Mouse (Mus musculus) right cerebral cortex, postnatal 14 days (tissue): ENCODE measurements at regions not wholly inside any gene's neighbourhood (a gene's known extent, or its start where the extent isn't known, plus 50 kb on each side); places are given as distances from the start of the nearest gene placed in this dataset.

ENCODE experiments used
- DNase-seq: peaks from one replicate; pipeline ENCODE4 v3.0.0; 2022

DNA sequence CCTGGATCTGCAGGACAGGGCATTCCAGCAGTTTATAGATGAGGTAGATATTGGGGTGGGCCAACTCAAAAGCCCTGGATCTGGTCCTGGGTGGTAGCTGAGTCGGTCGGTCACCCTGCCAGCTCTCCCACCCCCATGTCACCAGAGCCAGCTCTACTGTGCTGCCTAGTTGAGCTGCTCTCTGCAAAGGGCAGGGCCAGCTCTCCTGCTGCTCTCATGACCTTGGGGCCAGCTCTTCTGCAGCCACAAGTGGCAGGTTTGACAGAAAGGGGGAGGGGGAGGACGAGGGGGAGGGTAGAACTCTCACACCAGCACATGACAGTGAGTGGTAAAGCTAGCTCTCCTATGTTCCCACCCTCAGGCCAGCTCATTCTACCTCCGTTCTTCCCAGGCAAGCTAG is 584.3 kb downstream of the Slc4a3 start:
- DNase-seq = no peak

DNA sequence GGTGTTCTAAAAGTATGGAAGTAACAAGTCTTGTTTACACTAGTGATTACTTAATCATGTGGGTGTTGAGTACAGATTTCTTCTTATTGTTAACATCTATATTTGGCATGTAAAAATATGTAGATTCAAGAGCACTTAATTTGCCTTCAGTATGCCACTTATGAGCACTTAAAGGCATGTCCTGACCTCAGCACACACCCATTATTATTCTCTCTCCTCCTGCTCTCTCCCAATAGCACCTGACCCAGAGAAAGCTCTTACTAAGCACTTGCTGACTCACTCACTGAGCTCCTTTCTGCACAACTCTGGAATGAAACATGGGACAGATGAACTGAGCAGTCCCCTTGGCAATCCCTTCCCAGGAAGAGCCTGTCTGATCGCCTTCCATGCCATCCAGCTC is 590.7 kb downstream of the Slc4a3 start:
- DNase-seq = no peak

DNA sequence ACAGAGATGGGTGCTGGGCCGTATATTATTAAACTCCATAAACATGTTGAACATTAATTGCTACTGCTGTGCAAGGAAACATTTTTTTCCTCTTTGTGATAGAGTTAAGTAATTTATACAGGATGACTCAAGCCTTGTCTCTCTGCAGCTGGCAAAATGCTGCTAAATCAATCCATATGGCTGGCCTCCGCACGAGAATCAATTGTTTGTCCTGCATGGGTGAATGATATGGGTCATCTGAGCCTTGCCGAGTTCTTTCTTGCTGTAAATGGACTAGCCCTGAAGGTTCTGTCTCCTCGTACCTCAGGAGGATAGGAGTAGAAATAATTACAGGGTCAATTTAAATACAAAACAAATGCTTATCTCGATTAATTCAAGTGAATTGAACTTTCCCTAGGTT is 591.6 kb downstream of the Slc4a3 start:
- DNase-seq = no peak

DNA sequence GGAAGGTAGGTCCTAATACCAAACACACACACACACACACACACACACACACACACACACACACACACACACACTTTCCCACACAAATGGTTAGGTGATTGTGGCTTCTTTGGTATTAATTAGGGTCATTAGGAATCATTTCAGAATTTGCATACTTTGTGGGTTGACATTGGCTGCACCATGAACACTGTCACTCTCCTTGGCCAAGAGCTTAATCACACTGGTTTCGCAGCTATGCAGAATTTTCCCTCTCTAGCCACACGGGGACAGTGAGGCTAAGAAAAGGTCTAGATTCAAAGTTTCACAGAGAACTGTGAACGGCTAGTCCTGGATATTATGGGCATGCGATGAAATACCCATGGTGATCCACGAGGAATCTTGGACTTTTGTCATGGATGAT is 597.5 kb downstream of the Slc4a3 start:
- no peak for DNase-seq

DNA sequence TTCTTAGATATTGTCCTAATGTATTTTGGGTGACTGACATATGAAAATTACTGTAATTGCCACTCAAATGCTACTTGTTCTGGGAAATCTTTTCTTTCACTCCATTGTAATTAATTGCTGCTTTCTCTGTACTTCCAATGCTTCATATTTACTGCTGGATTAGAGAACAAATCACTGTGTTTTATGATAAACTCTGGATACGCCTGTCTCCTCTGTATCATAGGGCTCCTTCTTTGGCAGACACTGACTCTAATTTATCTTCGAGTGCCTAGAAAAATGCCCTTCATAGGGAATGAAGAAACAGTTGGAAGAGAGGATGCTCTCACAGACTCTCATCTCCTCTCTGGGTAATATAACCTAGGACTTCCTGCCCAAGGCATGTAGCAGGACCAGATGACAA is 602.9 kb downstream of the Slc4a3 start:
- no peak for DNase-seq

DNA sequence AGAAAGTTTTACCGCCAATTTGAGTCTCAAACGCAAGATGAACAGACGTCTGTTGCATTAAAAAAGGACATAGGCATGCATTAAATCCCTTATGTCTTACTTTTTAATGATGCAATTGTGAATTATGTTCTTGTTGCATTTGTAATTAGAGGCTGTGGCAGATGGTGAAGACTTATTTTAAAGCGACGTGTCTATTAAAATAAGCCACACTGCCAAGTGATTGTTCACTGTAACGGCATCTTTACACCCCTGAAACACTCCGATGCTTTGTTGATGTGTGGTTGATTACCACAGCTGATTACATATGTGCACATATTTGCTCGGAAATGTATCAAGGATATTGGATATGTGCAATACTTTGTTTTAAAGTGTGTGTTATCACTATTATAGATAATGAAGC is 610.2 kb downstream of the Slc4a3 start:
- no peak for DNase-seq

DNA sequence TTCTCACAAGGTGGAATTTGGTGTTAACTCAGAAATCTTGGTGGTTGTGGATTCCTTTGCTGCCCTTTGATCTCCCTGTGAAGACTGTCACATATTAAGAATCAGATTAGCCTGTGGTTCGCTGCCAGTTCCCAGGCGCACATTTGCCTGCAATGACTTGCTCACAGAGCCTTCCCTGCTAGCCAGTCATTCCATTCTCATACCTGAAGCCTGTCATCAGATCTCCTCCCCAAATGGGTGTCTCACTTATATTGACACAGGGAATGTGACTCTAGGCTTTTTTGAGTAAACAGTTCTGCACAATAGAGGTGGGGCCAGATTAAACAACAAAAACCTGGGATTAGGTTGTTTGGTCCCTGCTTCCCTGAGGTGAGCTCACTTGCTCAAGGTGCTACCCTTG is 621.4 kb downstream of the Slc4a3 start:
- no peak for DNase-seq

DNA sequence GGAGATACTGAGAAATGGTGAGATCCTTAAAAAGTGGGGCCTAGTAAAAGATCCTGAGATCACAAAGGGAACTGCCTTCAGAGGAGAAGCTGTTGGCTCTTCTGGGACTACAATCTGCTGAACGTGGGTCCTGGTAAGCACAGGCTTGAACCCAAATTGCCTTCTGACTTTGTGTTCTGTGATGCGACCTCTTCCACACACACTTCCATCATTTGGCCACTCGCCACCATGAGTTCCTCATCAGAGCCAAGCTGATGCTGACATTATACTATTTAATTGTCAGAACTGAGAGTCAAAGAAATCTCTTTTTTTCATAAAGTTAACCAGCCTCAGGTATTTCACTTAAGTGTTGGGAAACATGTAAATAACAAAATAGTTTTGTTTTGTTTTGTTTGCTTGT is 635.1 kb downstream of the Slc4a3 start:
- no peak for DNase-seq

DNA sequence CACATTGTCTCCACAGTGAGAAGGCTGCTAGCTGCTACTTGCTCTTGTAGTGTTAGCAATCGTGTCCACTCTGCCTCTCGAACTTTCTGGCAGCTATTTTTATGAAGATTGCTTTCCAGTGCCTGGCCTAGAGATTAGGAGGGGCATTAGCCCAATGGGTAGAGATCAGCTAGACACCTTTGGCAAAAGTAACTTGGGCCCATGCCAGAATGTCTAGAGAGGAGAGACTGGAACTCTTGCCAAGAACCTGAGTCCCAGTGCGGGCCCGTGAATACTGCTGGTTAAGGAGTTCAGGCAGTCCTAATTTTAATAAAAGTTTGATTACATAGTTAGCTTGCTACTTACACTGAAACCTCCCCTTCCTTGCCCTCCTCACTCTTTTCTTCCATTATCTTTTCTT is 648.8 kb downstream of the Slc4a3 start:
- DNase-seq = no peak

DNA sequence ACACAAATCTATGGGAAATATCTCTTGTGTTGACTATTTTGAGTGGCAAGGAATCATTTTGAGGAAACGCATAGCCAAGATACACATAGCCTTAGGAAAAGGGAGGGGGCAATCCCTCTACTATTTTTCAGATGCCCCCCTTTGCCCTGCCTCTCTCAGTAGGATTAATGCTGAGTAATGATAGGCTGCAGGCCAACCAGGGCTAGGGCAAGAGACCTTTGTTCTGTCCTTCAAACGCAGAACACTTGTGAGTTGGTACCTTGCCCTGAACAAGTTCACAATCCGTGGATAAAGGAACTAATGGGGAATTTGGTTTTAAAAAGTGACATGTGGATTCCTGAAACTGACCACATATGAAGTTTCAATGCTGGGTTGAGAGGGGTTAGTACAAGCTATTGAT is 651.6 kb downstream of the Slc4a3 start:
- no peak for DNase-seq

DNA sequence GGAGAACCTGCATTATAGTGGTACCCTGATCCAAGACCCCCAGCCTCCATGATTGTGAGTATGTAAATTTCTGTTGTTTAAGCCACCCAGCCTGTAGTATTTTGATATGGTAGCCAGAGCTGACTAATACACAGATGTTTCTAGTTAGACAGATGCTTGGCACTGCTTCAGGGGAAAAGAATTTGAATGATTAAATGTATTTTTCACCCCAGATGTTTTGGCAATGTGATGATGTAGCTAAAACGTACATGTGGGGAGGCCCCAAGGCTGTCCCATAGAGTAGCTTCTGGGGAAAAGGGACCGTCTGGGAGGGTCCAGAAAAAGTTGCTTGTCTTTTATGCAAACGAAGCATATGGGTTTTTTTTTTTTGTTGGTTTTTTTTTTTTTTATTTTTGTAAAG is 654.8 kb downstream of the Slc4a3 start:
- no peak for DNase-seq

DNA sequence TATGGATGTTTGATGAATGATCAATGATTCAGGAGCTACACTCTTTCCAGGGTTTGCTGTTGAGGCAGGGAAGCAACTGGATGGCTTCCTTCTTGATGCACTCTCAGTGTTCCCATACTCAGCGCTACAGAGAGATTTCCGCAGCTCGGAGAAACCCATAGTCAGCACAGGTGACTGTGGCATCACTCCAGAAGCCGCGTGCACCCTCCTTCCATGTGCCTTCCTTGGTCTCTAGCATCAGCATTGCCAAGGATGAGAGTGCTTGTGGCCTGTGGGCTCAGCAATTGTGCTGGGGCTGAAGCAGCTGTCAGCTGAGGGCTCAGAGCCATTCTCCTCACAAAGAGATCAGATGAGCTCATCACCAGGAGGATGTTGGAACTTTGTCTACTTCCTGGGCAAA is 666.4 kb downstream of the Slc4a3 start:
- DNase-seq = no peak

DNA sequence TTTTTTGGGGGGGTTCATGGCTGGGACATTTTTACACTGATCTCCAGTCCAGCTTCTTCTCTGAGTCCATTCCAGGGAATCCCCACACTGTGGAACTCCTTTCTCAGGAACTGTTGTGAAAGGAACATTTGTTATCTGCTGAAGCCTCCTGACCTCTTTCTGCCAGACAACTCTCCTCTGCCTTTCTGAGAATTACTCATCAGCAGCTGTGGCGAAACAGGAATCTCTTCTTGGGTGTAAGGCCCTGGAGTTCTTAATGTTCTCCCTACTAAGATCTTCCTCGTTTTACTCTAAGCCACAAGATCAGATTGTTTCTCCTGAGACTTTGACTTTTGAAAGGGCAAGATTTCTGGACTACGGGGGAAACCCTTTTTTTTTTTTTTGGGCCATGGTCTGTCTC is 698.7 kb downstream of the Slc4a3 start:
- DNase-seq = no peak

DNA sequence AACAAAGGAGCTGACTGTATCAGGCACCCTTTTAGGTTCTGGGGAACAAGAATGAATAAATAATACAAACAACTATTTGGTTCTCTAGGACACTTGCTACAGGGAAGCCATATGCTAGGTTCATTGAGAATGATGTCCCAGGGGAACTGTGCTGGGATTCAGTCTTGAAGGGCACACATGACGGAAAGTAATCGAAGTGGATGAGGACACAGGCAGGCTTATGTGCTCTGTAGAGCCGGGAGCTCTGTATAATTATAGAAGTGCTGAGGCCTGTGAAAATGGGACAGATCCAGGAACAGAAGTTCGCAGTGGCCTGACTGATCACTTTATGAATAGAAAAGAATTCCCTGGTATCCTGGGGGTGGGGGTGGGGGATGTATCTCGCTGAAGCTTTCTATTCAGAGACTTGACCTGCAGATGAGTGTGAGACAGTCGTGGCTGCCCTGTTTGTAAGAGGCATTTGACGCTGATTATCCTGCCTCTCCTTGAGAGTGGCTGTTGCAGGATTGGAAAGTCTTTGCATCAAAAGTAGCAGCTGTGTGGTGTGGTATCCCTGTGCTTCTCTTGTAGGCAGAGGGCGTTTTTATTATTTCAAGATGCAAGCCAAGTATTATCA is 700.2 kb downstream of the Slc4a3 start:
- no peak for DNase-seq

DNA sequence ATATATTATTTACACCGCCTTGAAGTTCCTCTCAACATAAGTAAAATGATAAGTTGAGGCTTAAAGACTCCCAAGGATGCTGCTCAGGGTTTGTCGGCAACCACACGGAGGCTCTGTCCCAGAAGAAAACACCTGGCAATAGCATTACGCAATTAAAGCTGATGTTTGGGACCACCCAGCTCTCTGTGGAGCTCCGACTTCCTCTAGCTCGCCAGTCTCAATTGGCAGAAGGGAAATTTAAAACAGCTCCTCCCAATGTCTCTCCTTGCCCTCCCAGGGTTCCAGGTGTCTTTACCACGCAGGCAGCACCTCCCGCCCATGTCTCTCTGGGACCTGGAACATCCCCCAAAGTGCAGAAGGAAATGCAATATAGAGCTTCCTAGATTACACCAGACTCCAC is 701.1 kb downstream of the Slc4a3 start:
- no peak for DNase-seq

DNA sequence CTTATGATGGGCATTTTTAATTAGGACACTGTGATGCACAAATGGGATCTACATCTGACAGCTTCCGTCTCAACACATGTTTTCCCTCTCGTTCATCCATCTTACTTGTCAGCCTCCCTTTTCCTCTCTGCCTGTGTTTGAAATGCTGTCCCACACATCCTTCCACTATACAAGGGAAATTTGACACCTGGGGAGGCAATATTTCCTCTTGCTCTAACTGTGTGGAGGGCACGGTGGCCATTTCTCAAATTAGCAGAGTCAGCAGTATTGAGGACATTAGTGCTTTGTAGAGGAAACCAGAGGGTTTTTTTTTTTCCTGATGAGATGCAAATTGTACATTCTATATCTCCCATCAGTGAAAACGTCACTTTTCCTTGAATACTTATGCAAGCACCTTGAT is 712.2 kb downstream of the Slc4a3 start:
- no peak for DNase-seq

DNA sequence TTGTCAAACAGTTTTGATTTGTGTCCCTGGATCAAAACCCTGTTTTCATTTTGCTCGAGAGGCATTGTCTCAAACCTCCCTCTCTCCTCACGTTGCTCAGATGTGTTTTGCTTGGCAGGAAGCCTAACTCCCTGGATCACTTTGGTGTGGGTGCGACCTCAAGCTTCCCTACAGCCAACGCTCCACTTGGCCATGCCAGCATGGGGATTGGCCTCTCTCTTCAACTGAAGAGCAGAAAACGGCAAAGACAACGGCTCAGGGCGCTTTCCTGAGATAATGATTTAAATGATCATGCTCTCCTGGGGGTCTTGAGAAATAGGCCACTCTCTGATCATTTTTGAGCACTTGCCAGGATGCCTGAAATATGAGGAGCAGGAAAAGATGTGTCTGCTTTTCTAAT is 730.1 kb downstream of the Slc4a3 start:
- DNase-seq = no peak

DNA sequence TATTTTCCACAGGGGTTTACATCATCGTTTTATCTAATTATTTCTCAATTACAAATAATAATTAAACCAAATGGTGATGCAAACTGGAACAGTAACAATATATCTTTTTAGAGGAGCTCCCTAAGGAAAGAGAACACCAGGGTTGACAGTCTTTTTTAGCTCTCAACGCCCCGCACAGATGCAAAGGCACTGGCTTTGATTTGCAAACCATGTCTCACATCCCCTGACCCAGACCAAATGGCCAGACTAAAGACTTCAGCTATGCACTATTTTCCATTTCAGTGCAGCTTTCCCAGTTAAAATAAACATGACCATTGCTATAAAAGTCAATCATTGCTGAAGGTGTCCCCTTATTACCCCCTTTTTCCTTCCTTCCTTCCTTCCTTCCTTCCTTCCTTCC is 730.6 kb downstream of the Slc4a3 start:
- no peak for DNase-seq

DNA sequence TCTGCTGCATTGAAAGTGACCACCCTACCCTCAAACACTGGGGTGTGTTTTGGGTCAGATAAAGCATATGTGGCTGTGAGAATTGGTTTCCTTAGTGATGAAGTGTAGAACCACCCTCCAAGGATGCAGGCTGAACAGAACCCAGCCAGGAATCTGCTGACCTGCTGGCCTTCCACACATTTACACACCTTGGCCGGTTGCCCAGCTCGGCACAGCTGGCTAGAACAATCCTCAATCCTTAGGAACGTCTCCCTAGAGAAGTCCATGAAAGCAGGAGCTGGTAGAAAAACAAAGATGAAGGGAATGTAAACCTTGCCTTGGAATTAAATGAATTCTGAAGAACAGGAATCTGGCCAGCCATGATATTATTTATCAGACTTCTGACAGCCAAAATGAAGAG is 737.3 kb downstream of the Slc4a3 start:
- DNase-seq = peak; percentile 8

DNA sequence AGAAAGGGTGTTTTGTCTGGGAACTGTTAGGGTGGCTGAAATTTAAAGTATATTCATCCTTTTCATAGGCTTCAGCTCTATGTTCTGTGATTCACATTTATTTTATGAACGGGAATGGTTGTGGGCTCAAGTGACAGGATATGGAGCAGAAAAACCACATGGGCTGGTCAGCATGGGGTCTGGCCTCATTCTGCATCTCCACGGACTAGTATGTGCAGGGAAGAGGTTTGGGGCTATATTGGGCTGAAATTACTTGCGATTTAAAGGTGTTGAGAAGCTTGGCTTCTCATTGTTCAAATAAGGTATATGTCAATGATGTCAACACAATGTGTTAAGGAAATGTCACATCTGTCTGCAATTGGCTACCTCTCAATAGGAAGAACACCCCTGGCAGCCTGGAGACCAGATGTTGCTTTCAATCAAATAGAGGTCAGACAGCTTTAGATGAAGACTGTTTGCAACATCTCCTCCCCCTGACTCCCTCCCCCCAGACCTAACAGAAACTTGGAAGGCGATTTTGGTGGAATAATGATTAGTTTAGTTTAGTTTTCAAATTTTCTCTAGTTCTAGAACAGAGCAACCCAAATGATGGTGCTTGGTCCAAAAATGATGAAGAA is 777.0 kb downstream of the Slc4a3 start:
- DNase-seq = no peak

DNA sequence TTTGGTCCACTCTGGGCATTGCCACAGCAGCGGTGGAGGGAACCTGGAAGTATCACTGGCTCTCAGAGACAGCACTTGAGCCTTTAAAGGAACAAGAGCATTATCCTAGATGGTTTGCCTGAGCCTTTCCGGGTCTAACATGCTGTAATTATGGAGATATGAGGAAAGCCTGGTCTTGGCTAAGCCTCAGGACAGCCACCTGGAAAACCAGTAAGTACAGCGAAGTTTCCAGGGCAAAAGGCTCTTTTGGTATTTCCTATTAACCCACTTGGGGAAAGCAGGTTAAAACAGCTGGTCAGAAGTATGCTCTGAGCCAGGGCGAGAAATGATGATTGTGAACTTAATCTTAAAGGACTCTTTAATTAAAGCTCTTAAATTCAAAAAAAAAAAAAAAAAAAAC is 777.5 kb downstream of the Slc4a3 start:
- no peak for DNase-seq

DNA sequence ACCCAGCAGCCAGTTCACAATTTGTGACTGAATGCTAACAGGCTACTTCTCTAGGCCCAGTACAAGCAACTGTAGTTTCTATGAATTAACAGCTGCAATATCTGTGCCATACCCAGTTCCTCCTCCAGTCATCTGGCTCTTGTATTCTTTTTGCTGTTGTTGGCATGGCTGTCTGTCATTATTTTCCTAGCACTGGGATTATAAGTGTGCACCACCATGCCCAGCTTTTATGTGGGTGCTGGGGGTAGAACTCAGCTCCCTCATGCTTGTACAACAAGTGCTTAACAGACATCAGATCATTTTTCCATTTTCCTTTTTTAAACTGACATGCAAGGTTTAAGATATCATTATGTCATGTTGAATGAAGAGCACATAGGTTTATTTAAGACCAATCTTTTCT is 789.9 kb downstream of the Slc4a3 start:
- DNase-seq = no peak

DNA sequence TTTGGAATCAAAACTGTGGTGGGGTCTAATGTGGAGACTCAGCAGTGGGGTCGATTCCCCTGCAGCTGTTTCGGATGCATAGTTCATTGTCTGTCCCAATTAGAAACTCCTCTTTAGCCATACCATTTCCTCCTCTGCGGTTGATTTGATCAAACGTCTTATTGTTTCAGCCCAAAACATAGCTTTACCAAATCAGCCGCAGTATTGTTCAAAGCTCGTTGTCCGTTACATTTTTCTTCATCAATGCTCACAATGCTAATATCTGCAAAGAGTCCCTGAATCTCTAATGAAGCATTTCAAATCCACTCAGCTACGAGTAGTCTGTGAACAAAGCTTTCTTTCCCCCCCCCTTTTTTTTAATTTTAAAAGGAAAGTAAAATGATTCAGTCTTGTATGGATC is 816.0 kb downstream of the Slc4a3 start:
- no peak for DNase-seq

DNA sequence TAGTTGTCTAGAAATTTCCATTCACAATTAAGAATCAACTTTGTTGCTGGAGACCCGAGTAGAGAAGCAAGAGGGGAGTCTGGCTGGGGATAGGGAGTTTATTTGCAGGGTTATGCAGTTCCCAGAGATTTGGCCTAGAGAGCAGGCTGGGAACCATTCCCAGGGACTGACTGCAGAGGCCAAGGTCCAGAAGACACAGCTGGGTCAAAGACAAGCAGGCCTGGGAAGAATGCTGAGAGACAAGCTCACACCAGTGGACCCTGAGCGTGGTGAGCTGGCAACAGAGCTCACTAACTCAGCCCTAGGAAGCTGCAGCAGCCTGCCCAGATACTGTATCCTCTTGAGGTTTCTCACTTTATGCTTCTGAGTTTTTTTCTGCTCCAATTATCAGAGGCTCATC is 827.9 kb downstream of the Slc4a3 start:
- no peak for DNase-seq

DNA sequence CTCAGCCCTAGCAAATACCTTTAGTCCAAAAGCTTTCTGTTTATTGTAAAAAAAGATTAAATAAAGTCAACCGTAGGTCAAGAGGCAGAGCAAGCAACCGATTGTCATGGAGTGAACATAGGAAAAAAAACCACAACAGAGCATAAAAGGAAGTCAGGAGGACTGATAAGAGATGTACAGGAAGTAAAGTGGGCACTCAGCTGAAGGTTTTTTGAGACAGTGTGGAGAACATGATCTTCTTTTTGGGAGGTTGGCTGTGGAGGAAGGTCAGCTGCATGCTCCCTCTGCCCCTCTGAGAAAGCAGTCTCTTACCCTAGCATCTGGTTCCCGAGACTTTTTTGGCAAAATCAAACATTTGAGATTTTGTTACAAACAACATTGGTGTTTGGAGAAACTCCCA is 832.1 kb downstream of the Slc4a3 start:
- no peak for DNase-seq

DNA sequence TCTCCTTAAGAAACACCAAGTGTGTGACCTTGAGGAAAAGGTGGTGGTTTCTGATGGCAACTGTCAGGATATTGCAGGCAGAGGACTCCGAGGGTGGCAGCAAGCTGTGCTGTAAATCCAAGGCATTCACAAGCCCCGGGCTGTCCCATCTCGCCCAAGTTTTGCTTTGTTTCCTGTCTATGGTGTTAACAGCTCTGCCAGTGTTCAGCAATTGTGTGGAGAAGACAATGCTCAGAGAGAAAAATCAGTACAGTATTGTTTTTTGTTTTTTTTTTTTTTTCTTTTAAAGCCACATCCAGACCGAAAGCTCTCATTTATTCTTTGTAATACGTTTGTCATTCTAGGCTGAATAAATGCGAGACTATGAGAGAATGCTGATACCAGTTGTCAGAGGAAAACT is 846.5 kb downstream of the Slc4a3 start:
- DNase-seq = no peak
